Mouse (Mus musculus) gastrocnemius, postnatal 4 days (tissue): ENCODE results near the gene Sh3bp5. TPM values are rescaled to one million over a fixed set of nuclear protein-coding genes. Genes with fewer than 3 reads are reported as not detected.

Experiments
- DNase-seq, 2 experiments: peaks; one replicate each; pipeline ENCODE4 v3.0.0; 2021 to 2022; ENCODE audit warnings: low spot score in 2 of 2, mixed read lengths in 2 of 2
- total RNA-seq, 2 experiments: library from RNA; stranded (reverse); gene quantifications; 2 replicates each; pipeline ENCODE4 v1.2.3; 2021

The Sh3bp5 gene
- total RNA-seq, 2 experiments from 2014 or later = 79.8 to 93.9 TPM

- no peak for DNase-seq
These were observed 122.7 kb downstream of the Sh3bp5 start for GRCm38 (mm10) chr14:31313192-31313591.

Other genes with a start within 250 kb of the Sh3bp5 start
- 100 to 1,000 TPM; 337 to 379 TPM for gene Tnnc1, start 227.8 kb downstream of the Sh3bp5 start, total RNA-seq
- 100 to 1,000 TPM; 258 to 277 TPM for gene Nisch, start 219.1 kb downstream of the Sh3bp5 start, total RNA-seq
- 10 to 100 TPM; 11.5 to 11.6 TPM for gene Sema3g, start 218.2 kb downstream of the Sh3bp5 start, total RNA-seq
- gene Phf7, start 184.8 kb downstream of the Sh3bp5 start, total RNA-seq = 1 to 10 TPM; 7.3 to 9.4 TPM
- 10 to 100 TPM; 49.3 to 53.2 TPM for gene Bap1, start 184.6 kb downstream of the Sh3bp5 start, total RNA-seq
- under 1 TPM; 0.70 to 0.81 TPM for gene Dnah1, start 112.2 kb downstream of the Sh3bp5 start, total RNA-seq
- 10 to 100 TPM; 31.9 to 37.1 TPM for gene Capn7, start 99.4 kb downstream of the Sh3bp5 start, total RNA-seq
- gene Eaf1, start 58.3 kb upstream of the Sh3bp5 start, total RNA-seq = 10 to 100 TPM; 23.3 to 24.2 TPM
- gene Mettl6, start 59.0 kb upstream of the Sh3bp5 start, total RNA-seq = 10 to 100 TPM; 23.2 to 23.6 TPM
- gene Colq, start 155.3 kb upstream of the Sh3bp5 start, total RNA-seq = 10 to 100 TPM; 10.4 to 15.2 TPM
- gene Gm49387, start 204.8 kb upstream of the Sh3bp5 start, total RNA-seq = not detected
- 10 to 100 TPM; 16.9 to 19.1 TPM for gene Btd, start 204.9 kb upstream of the Sh3bp5 start, total RNA-seq
- gene Hacl1, start 205.2 kb upstream of the Sh3bp5 start, total RNA-seq = 10 to 100 TPM; 15.0 to 15.4 TPM